Mouse (Mus musculus): ENCODE results near the gene Myo18b. TPM values are rescaled to one million over a fixed set of nuclear protein-coding genes. Genes with fewer than 3 reads are reported as not detected.

Myo18b gene
- polyA plus RNA-seq, 1 experiment: not detected

DNA sequence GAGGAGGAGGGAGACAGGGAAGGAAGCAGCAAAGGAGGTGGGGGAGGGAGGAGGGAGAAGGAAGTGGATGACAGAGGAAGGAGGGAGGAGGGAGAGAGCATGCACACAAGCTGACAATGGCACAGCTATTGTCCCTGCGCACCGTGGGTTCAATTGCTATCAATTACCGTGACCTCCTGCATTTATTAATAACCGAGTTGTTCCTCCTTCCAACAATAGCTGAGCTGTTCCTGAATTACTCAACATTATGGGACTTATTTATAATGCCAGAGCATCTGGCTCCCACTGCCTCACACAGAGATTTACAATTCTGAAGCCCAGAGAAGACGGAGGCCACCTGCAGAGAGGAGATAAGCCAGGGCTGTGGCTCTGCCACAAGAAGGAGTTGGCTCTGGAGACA is 44.8 kb downstream of the Myo18b start:
- no peaks in the 10 kb centered on the region for H3K4me1 ChIP-seq (ENCODE audit: control insufficient read depth, insufficient read depth, low read length)

DNA sequence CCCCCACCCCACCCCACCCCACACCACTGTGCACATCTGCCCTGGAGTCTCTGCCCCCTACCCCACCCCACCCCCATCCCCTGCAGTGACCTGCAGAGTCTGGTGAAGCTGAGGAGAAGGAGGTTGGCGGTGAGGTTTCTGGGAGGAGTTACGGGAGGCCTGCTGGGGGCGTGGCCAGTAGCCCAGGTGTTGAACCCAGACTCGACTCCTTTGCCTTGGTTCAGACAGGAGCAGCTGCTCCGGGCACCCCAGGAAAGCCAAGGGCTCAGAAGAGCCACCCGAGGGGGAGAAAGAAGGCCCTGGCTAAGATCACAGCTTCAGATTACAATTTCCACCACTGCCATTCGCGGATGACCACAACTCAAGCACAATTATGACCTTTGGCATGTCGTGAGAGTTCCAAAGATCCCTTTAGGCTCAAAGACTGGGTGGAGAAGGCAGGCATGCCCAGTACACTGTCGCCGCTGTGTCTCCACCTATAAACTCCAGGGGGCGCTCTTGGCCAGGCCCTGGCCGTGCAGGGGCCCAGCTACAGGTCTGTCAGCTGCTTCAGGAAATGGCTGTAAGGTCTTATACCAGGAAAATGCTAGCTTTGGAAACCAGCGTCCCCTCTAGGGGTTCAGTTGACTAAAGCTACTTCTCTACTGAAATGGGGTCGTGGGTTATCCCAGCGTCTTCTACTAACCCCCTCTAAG is 47.4 kb downstream of the Myo18b start:
- TF ChIP-seq CTCF (IDR thresholded peaks at IDR 0.05; ENCODE audit: borderline replicate concordance, insufficient read depth, low read length) (0 out of 2 replicates have a peak, but pooled peaks have one; percentile 17), POLR2A (IDR thresholded peaks at IDR 0.05; ENCODE audit: low read depth, low read length) (no peak)
- Histone ChIP-seq H3K4me3 (ENCODE audit: insufficient read depth, low read length) (no peak overlapping the region), H3K27ac (ENCODE audit: insufficient read depth, low read length) (no peak overlapping the region), H3K4me1 (ENCODE audit: control insufficient read depth, insufficient read depth, low read length) (no peaks in the 10 kb centered on the region)

More for the DNA sequence above, 44.8 kb downstream of the Myo18b start:
- H3K27ac ChIP-seq (ENCODE audit: insufficient read depth, low read length): no peak overlapping the region
- TF ChIP-seq CTCF (IDR thresholded peaks at IDR 0.05; ENCODE audit: borderline replicate concordance, insufficient read depth, low read length): no peak
- no peak for TF ChIP-seq POLR2A (IDR thresholded peaks at IDR 0.05; ENCODE audit: low read depth, low read length)
- no peak overlapping the region for H3K4me3 ChIP-seq (ENCODE audit: insufficient read depth, low read length)

DNA sequence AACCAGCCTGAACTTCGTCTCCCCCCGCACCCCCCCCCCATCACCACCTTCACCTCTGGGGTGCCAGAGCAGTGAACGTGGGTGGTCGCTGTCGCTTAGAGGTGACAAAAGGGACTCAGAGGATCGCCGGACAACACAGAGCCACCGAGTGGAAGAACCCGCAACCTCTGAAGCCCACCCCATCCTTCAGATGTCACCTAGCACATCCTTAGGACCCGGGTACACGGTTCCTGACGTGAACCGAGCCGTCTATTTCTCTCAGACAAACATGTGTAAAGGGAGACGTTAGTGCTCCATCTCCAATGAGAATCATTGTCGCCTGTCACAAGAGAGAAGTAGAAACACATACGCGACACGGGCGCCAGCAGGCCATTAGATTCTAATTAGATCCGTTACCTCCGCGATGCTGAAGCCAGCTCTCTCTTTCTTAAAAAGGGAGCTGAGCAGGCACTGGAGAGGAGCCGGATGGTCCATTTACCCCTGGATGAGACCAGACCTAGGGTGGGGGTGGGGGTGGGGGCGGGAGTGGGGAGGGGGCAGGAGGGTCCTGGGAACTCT is 48.1 kb downstream of the Myo18b start:
- Histone ChIP-seq H3K27ac (ENCODE audit: insufficient read depth, low read length) (no peak overlapping the region), H3K4me1 (ENCODE audit: control insufficient read depth, insufficient read depth, low read length) (no peaks in the 10 kb centered on the region), H3K4me3 (ENCODE audit: insufficient read depth, low read length) (no peak overlapping the region)
- no peak for TF ChIP-seq POLR2A (IDR thresholded peaks at IDR 0.05; ENCODE audit: low read depth, low read length)
- no peak for TF ChIP-seq CTCF (IDR thresholded peaks at IDR 0.05; ENCODE audit: borderline replicate concordance, insufficient read depth, low read length)

DNA sequence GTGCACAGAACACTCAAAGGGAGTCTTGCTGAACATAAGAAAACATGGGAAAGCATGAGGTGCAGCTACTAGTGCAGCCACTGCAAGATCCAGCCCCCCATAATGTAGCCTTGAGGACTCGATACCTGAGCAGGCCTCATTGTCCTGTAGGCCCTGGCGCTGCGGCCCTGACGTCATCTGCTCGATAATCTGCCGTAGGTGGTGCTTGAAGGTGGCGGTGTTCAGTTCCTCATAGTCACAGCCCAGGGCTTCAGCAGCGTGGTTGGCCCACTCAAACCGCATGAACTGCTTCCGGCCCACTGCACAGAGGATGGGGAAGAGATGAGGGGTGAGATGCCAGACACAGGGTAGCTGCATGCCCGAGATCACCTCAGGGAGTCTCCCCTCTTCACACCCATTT is 50.0 kb downstream of the Myo18b start:
- Histone ChIP-seq H3K27ac (ENCODE audit: insufficient read depth, low read length) (no peak overlapping the region), H3K4me3 (ENCODE audit: insufficient read depth, low read length) (no peak overlapping the region), H3K4me1 (ENCODE audit: control insufficient read depth, insufficient read depth, low read length) (no peaks in the 10 kb centered on the region)
- TF ChIP-seq POLR2A (IDR thresholded peaks at IDR 0.05; ENCODE audit: low read depth, low read length) (no peak), CTCF (IDR thresholded peaks at IDR 0.05; ENCODE audit: borderline replicate concordance, insufficient read depth, low read length) (no peak)

DNA sequence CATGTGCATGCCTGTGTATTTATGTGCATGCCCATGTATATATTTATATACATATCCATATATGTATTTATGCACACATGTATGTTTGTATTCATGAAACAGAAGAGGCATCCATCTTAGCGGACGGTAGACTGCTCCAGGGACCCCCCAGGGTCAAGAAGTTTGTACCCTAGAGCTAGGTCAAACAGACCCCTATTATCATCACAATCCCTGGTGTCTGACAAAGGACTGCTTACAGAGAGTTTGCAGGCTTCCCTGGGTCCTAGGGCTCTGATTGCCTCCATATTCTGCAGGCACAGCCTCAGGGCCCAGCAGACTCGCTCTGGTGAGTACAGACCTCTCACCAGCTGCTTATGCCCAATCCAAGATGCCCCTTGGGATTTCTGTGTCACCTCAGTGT is 51.7 kb downstream of the Myo18b start:
- Histone ChIP-seq H3K4me3 (ENCODE audit: insufficient read depth, low read length) (no peak overlapping the region), H3K27ac (ENCODE audit: insufficient read depth, low read length) (no peak overlapping the region), H3K4me1 (ENCODE audit: control insufficient read depth, insufficient read depth, low read length) (no peaks in the 10 kb centered on the region)
- TF ChIP-seq POLR2A (IDR thresholded peaks at IDR 0.05; ENCODE audit: low read depth, low read length): no peak

DNA sequence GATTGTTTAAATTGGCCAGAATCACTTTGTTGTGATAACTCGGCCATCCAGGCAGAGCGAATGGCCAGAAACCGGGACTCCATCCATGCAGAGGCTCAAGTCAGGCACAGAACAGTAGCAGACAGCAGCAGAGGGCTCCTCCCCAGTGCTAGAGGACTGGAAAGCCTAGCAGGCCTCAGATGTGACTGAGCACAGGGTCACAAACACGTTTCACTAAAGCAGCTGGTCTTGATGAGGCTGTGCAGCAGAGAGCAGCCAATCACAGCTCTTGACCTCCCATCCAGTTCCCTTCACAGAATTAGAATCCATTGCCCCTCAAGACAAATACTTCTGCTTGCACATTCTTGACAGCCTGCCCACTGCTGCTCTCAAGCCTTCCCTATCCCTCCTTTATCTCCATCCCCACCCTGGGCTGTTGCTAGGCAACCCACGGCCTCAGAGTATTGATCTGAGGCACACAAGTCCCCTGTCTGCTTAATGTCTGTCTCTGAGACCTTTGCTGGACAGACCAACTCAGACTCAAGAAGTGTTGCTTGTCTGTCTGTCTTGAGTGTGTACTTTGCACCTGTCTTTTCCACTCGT is 52.4 kb downstream of the Myo18b start:
- TF ChIP-seq POLR2A (IDR thresholded peaks at IDR 0.05; ENCODE audit: low read depth, low read length): no peak
- TF ChIP-seq CTCF (IDR thresholded peaks at IDR 0.05; ENCODE audit: borderline replicate concordance, insufficient read depth, low read length): no peak
- no peak overlapping the region for H3K27ac ChIP-seq (ENCODE audit: insufficient read depth, low read length)
- no peaks in the 10 kb centered on the region for H3K4me1 ChIP-seq (ENCODE audit: control insufficient read depth, insufficient read depth, low read length)
- no peak overlapping the region for H3K4me3 ChIP-seq (ENCODE audit: insufficient read depth, low read length)

DNA sequence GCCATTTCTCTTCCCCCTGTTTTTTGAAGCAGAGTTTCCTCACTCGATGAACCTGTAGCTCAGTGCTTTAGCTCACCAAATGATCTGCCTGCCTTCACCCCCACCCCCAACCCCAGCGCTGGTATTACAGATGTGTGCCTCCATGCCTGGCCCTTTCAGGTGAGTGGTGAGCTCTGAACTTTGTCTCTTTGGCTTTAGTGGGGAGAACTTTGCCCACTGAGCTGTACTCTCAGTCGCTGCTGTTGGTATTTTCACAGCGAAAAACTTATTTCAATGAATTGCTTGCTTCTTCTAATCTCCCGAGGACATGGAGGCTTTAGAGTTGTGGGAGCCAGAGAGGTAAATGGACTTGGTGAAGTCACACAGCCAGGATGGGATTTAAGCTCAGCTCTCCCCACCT is 53.5 kb downstream of the Myo18b start:
- Histone ChIP-seq H3K4me3 (ENCODE audit: insufficient read depth, low read length) (no peak overlapping the region), H3K27ac (ENCODE audit: insufficient read depth, low read length) (no peak overlapping the region), H3K4me1 (ENCODE audit: control insufficient read depth, insufficient read depth, low read length) (no peaks in the 10 kb centered on the region)
- TF ChIP-seq POLR2A (IDR thresholded peaks at IDR 0.05; ENCODE audit: low read depth, low read length) (no peak), CTCF (IDR thresholded peaks at IDR 0.05; ENCODE audit: borderline replicate concordance, insufficient read depth, low read length) (no peak)

DNA sequence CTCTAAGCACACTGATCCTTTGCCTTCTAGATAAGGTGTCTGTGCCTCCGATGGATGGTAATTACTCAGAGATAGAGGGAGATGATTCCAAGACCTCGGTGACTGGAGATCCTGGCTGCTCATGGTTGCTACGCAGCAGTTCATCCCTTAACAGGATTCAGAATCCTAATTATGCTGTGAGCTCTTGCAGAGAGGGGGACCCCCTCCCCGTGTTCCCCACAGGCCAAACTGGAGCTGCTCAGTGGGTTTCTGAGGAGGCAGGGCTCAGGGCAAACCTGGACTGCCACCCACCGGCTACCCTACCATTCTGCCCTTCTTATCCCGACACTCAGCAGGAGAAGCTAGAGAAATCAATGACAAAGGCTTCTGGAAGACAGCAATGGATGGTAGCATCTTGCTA is 54.3 kb downstream of the Myo18b start:
- H3K4me1 ChIP-seq (ENCODE audit: control insufficient read depth, insufficient read depth, low read length): no peaks in the 10 kb centered on the region
- no peak overlapping the region for H3K27ac ChIP-seq (ENCODE audit: insufficient read depth, low read length)
- H3K4me3 ChIP-seq (ENCODE audit: insufficient read depth, low read length): no peak overlapping the region
- no peak for TF ChIP-seq CTCF (IDR thresholded peaks at IDR 0.05; ENCODE audit: borderline replicate concordance, insufficient read depth, low read length)
- TF ChIP-seq POLR2A (IDR thresholded peaks at IDR 0.05; ENCODE audit: low read depth, low read length): no peak

DNA sequence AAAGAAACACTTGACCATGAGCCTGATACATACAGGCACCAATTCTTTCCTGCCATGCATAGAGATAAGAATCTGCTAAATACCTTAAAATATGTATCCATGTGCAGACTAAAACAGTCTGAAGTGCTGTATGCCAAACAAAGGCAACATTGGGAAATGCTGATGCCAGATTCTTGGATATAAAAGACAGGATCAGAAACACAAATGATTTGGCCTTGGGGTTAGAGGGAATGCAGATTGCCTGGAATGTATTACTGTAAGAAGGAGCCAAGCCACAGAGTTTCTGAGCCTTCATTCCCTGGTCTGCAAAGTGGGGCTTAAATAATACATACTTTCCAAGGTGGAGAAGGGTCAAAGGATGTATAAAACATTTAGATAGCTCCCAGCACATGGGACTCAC is 61.3 kb downstream of the Myo18b start:
- Histone ChIP-seq H3K4me3 (ENCODE audit: insufficient read depth, low read length) (no peak overlapping the region), H3K27ac (ENCODE audit: insufficient read depth, low read length) (no peak overlapping the region), H3K4me1 (ENCODE audit: control insufficient read depth, insufficient read depth, low read length) (no peaks in the 10 kb centered on the region)
- TF ChIP-seq POLR2A (IDR thresholded peaks at IDR 0.05; ENCODE audit: low read depth, low read length) (no peak), CTCF (IDR thresholded peaks at IDR 0.05; ENCODE audit: borderline replicate concordance, insufficient read depth, low read length) (no peak)

DNA sequence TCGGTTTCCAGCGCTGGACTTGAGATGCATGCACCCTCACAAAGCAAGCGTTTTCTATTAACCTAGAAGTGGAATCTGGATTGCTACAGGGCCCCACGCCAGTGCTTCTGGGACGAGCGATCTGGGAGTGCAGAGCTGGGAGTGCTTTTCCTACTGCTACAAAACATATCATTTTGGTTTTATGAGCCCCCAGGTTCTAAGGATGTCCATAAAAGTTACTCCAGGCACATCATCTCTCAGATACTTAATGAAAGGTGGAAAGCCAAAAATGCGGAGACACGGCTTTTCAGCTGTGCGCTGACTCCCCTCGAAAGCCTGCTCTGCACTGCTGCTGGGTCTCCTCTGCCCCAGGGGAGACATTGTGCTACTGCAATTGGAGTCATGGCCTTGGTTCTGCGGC is 62.3 kb downstream of the Myo18b start:
- no peak overlapping the region for H3K4me3 ChIP-seq (ENCODE audit: insufficient read depth, low read length)
- H3K4me1 ChIP-seq (ENCODE audit: control insufficient read depth, insufficient read depth, low read length): no peaks in the 10 kb centered on the region
- TF ChIP-seq CTCF (IDR thresholded peaks at IDR 0.05; ENCODE audit: borderline replicate concordance, insufficient read depth, low read length) (no peak), POLR2A (IDR thresholded peaks at IDR 0.05; ENCODE audit: low read depth, low read length) (no peak)
- no peak overlapping the region for H3K27ac ChIP-seq (ENCODE audit: insufficient read depth, low read length)

All from embryonic fibroblast, embryonic 13.5 days (primary cell).